Mouse (Mus musculus): ENCODE results near the gene Frmd4b. TPM values are rescaled to one million over a fixed set of nuclear protein-coding genes. Genes with fewer than 3 reads are reported as not detected.

Gene Frmd4b
- polyA plus RNA-seq, 1 experiment from 2014 or later = 21.5 TPM

DNA sequence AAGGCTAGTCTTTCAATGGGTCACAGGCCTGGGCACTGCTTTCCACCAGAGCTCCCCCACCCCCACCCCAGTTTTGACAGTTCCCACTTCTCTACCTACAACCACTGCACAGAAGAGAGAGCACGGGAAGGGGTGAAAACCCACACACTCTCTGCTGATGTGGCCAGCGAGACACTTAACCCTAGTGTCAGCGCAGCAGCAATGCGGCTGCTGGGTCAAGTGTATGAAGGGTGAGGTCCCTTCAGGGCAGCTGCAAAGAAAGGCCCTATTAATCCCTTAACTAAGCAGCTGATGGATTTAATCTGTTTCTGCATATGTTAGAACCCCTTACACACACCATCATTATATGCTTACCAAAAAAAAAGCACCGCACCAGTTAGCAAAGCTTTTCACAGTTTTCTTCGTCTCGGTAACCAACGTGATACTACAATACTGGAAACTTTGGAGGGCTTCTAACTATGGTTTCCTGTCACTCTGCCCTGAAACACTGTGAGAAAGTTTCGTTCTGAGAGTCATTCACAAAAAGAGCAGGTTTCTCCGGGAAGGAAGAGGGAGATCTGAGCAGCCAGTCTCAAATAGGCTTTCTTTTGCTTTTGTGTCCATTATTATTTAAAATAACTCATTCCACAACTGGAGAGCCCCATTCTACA, 264.7 kb downstream of the Frmd4b start:
- ChIA-PET POLR2A (no interaction called here), CTCF (interaction anchor here (0.8 to 2.8 kb wide), 3 partner anchors 8 to 41 kb away, joined by 3 to 9 read pairs (median 4); no protein-coding TSS in a partner anchor)
- TF ChIP-seq CTCF (IDR thresholded peaks at IDR 0.05) = no peak
- in situ Hi-C loops (cut with MboI; ENCODE audit: low pct_unique_long_range_greater_than_20kb) = loop anchor here (5.0 kb wide), 1 partner anchor 40 kb away; no protein-coding TSS in a partner anchor
- ATAC-seq (no peak), DNase-seq (ENCODE audit: low read depth, low spot score) (no peak)
- H3K27me3 ChIP-seq = no peaks in the 10 kb centered on the region

DNA sequence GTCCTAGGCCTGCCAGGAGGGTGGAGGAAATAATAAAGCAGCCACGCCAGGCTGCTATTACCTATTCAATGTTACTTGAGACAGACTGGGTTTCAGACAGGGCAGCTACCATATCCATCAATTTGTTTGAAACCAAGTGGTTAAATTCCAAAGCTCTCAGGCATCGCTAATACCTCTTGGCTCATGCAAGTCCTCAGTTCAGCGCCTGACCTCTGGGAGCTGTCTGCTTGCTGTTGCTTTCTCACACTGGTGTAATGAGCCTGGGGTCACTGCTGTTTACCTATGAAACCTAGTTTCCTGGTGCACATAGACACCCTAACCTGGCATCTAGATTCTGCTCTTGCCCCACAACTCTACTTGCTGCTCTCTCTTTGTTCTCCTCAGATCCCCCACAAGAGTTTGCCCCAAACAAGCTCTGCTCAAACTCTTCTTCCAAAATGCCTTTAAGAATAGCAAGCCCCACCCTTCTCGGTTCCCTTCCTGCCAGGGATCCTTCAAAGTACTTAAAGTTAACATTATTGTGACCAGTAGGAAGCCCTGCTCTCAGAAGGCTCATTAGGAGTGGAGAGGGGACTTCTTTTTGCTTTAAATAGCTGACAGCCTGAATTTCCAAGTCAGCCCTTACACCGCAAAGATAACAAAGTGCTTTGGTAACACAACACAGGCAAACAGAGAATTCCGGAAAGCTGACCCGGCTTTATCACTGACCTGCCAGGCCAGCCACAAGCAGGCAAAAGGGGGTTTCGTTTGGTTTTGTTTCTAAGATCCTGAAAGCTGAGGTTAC, 267.8 kb downstream of the Frmd4b start:
- ATAC-seq (peak; percentile 19), DNase-seq (ENCODE audit: low read depth, low spot score) (no peak)
- in situ Hi-C loops (cut with MboI; ENCODE audit: low pct_unique_long_range_greater_than_20kb) = loop anchor here (5.0 to 10.0 kb wide), 2 partner anchors 37 to 55 kb away; no protein-coding TSS in a partner anchor
- ChIA-PET POLR2A (interaction anchor here (0.7 kb wide), 1 partner anchor 74 kb away, joined by 3 read pairs; no protein-coding TSS in a partner anchor), CTCF (interaction anchor here (1.4 kb wide), 1 partner anchor 10 kb away, joined by 3 read pairs; no protein-coding TSS in a partner anchor)
- no peaks in the 10 kb centered on the region for H3K27me3 ChIP-seq
- no peak for TF ChIP-seq CTCF (IDR thresholded peaks at IDR 0.05)

DNA sequence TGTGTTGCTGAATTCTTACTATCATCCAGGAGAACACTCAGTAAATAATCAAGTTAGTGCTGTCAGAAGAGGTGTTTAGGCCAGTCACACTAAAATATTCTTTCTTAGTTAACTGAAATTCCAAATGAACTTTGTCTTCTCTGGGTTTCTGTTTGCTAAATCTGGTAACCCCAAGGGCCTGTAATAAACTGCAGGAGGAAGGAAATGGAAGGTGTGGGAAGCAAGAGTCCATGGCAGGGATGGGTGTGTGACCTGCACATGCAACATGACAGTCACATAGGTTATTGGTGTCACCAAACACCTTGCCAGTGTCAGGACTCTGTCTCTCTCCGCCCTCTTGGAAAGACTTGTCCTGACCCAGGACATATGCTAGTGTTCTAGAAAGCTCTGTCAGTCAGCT, 270.4 kb downstream of the Frmd4b start:
- in situ Hi-C loops (cut with MboI; ENCODE audit: low pct_unique_long_range_greater_than_20kb) = loop anchor here (10.0 kb wide), 1 partner anchor 58 kb away; no protein-coding TSS in a partner anchor

GRCm38 (mm10) chr6:97346527-97346926, 270.8 kb downstream of the Frmd4b start:
- no peak for TF ChIP-seq CTCF (IDR thresholded peaks at IDR 0.05)
- CTCF ChIA-PET = no interaction called here
- in situ Hi-C loops (cut with MboI; ENCODE audit: low pct_unique_long_range_greater_than_20kb) = loop anchor here (10.0 kb wide), 1 partner anchor 58 kb away; no protein-coding TSS in a partner anchor
- POLR2A ChIA-PET = no interaction called here
- H3K27me3 ChIP-seq = no peaks in the 10 kb centered on the region
- DNase-seq (ENCODE audit: low read depth, low spot score) = no peak
- no peak for ATAC-seq

More for the DNA sequence above, 270.4 kb downstream of the Frmd4b start:
- ChIA-PET CTCF (no interaction called here), POLR2A (interaction anchor here (0.9 kb wide), 1 partner anchor 40 kb away, joined by 3 read pairs; no protein-coding TSS in a partner anchor)
- no peak for DNase-seq (ENCODE audit: low read depth, low spot score)
- no peak for ATAC-seq
- TF ChIP-seq CTCF (IDR thresholded peaks at IDR 0.05) = no peak
- H3K27me3 ChIP-seq = no peaks in the 10 kb centered on the region

- in situ Hi-C loops (cut with MboI; ENCODE audit: low pct_unique_long_range_greater_than_20kb) = loop anchor here (10.0 kb wide), 1 partner anchor 59 kb away; no protein-coding TSS in a partner anchor
- ATAC-seq (no peak), DNase-seq (ENCODE audit: low read depth, low spot score) (no peak)
- no peaks in the 10 kb centered on the region for H3K27me3 ChIP-seq
- ChIA-PET CTCF (no interaction called here), POLR2A (no interaction called here)
- TF ChIP-seq CTCF (IDR thresholded peaks at IDR 0.05) = no peak
Measured at GRCm38 (mm10) chr6:97345921-97346320, 271.4 kb downstream of the Frmd4b start.

GRCm38 (mm10) chr6:97342185-97342584, 275.2 kb downstream of the Frmd4b start:
- TF ChIP-seq CTCF (IDR thresholded peaks at IDR 0.05) = no peak
- in situ Hi-C loops (cut with MboI; ENCODE audit: low pct_unique_long_range_greater_than_20kb) = loop anchor here (10.0 kb wide), 1 partner anchor 63 kb away; no protein-coding TSS in a partner anchor
- ChIA-PET POLR2A (no interaction called here), CTCF (interaction anchor here (1.9 kb wide), 1 partner anchor 36 kb away, joined by 6 read pairs; no protein-coding TSS in a partner anchor)
- no peaks in the 10 kb centered on the region for H3K27me3 ChIP-seq
- ATAC-seq (no peak), DNase-seq (ENCODE audit: low read depth, low spot score) (no peak)

DNA sequence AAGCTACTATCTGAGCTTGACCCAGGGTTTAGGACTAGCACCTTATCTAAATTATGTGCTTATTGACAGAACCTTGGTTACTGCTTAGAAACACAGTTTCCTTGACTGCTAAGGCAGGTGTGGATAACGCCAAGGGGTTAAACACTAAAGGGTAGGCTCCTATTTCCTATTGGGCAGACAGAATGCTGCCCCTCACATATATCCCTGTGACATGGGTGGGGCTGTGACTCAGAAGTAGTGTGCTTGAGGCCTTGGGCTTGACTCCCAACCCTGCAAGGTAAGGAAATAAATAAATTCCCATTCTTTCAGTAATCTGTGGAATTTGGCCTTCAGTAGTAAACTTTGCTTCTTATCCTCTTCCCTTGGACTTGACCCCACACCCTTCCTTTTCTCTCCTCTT, 275.7 kb downstream of the Frmd4b start:
- ChIA-PET POLR2A (no interaction called here), CTCF (interaction anchor here (1.1 to 1.9 kb wide), 2 partner anchors 36 to 48 kb away, joined by 3 to 6 read pairs; no protein-coding TSS in a partner anchor)
- in situ Hi-C loops (cut with MboI; ENCODE audit: low pct_unique_long_range_greater_than_20kb) = loop anchor here (10.0 kb wide), 1 partner anchor 63 kb away; no protein-coding TSS in a partner anchor
- no peak for ATAC-seq
- no peak for DNase-seq (ENCODE audit: low read depth, low spot score)
- no peak for TF ChIP-seq CTCF (IDR thresholded peaks at IDR 0.05)
- H3K27me3 ChIP-seq = no peaks in the 10 kb centered on the region

DNA sequence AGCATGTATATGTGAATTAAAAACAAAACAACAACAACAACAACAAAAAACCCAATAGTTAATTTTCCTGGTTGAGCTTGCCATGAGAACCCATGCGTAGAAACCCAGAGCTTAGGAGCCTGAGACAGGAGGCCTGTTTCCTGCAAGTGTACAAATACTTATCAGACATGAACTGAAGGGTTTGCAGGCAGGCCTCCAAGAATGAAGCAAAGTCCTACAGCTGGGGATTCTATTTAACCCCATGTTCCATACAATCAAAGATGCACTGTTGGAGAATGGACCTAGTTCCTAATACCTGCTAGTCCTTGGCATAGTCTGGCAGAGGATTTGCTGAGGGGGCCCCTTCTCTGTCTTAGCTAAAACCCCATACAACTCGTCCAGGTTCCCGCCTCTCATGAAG, 276.2 kb downstream of the Frmd4b start:
- POLR2A ChIA-PET = no interaction called here
- in situ Hi-C loops (cut with MboI; ENCODE audit: low pct_unique_long_range_greater_than_20kb) = loop anchor here (10.0 kb wide), 1 partner anchor 64 kb away; no protein-coding TSS in a partner anchor
- no peak for TF ChIP-seq CTCF (IDR thresholded peaks at IDR 0.05)
- CTCF ChIA-PET = interaction anchor here (1.1 to 2.5 kb wide), 3 partner anchors 12 to 47 kb away, joined by 3 to 9 read pairs (median 6); no protein-coding TSS in a partner anchor
- H3K27me3 ChIP-seq = no peaks in the 10 kb centered on the region
- no peak for ATAC-seq
- DNase-seq (ENCODE audit: low read depth, low spot score) = no peak

DNA sequence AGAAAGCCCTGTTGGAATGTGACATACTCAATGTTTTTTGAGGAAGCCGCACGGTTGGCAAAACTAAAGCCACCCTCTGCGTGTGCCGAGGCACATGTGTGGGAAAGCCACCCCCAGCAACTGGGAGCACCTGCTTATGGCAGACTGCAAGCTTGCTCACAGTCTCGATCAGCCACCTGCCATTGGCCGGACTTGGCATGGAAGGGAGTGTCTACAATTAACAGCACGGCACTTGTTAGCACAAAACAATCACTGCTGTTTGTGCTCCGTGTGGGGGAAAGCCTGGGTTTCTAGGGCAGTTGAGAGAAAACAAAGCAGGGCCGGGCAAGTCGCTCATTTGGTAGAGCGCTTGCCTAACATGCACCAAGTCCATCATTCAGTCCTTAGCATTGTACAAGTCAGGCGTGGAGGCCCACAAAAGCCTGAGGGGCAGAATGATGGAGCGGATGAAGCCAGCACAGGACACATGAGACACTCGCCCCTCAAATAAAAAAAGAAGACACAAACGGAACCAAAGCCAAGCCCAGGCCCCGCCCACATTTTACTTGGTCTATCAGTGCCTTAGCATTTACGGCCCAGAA, 277.0 kb downstream of the Frmd4b start:
- H3K27me3 ChIP-seq = no peaks in the 10 kb centered on the region
- DNase-seq (ENCODE audit: low read depth, low spot score) (no peak), ATAC-seq (no peak)
- POLR2A ChIA-PET = interaction anchor here (1.4 kb wide), 1 partner anchor 30 kb away, joined by 3 read pairs; no protein-coding TSS in a partner anchor
- in situ Hi-C loops (cut with MboI; ENCODE audit: low pct_unique_long_range_greater_than_20kb) = loop anchor here (10.0 kb wide), 1 partner anchor 64 kb away; no protein-coding TSS in a partner anchor
- CTCF ChIA-PET = interaction anchor here (1.4 to 2.5 kb wide), 7 partner anchors 13 to 183 kb away, joined by 3 to 9 read pairs (median 6); no protein-coding TSS in a partner anchor
- TF ChIP-seq CTCF (IDR thresholded peaks at IDR 0.05) = no peak

DNA sequence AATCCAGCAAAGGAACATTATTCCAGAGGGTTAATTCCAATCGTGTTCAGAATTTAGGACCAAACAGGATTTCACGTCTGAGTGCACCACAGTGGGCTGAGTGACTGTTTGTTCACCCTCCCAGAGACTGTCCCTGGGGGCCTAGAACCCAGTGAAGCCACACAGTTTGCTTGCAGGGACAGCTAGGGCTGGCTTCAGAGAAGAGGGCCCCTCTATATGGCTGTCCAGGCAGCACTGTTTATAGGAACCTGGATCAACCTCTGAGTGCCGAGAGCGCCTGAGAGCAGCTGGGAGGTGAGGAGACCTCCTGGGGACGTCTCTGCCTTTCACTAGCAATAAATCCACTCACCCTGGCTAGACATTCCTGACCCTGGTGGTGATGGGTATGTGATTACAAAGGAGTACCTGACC, 278.1 kb downstream of the Frmd4b start:
- DNase-seq (ENCODE audit: low read depth, low spot score) (peak; percentile 75), ATAC-seq (peak; percentile 98)
- in situ Hi-C loops (cut with MboI; ENCODE audit: low pct_unique_long_range_greater_than_20kb) = no loop called here
- CTCF ChIA-PET = interaction anchor here (1.2 to 2.5 kb wide), 7 partner anchors 14 to 184 kb away, joined by 3 to 9 read pairs (median 6); no protein-coding TSS in a partner anchor
- no peaks in the 10 kb centered on the region for H3K27me3 ChIP-seq
- TF ChIP-seq CTCF (IDR thresholded peaks at IDR 0.05) = no peak
- POLR2A ChIA-PET = interaction anchor here (0.6 to 1.4 kb wide), 2 partner anchors 28 to 29 kb away, joined by 3 read pairs; no protein-coding TSS in a partner anchor

All from Patski (cell line).